Mouse (Mus musculus) myocyte (in vitro differentiated cells): ENCODE data around the gene Gm45623. TPM values are rescaled to one million over a fixed set of nuclear protein-coding genes. Genes with fewer than 3 reads are reported as not detected.

ENCODE experiments used
- H3K27me3 ChIP-seq: one replicate; pipeline ENCODE4 v1.6.1; 2011; ENCODE audit not compliant: control insufficient read depth, insufficient read depth, insufficient read length
- H3K36me3 ChIP-seq: one replicate; pipeline ENCODE4 v1.6.1; 2011; ENCODE audit not compliant: control insufficient read depth, insufficient read depth
- H3K4me2 ChIP-seq: one replicate; pipeline ENCODE4 v1.6.1; 2011; ENCODE audit warnings: low read depth, control low read depth
- H3K4me3 ChIP-seq: one replicate; pipeline ENCODE4 v1.5.1; 2011; ENCODE audit warnings: mild to moderate bottlenecking, control low read depth, moderate library complexity
- H3K79me2 ChIP-seq: one replicate; pipeline ENCODE4 v1.6.1; 2011; ENCODE audit not compliant: control insufficient read depth, insufficient read depth
- H3ac ChIP-seq: one replicate; pipeline ENCODE4 v1.6.1; 2011; ENCODE audit not compliant: control insufficient read depth, insufficient read length
- CEBPB ChIP-seq: IDR thresholded peaks from 2 replicates; pipeline ENCODE4 v1.6.1; 2011; ENCODE audit warnings: mild to moderate bottlenecking, moderate library complexity; ENCODE audit not compliant: poor library complexity, insufficient read depth, severe bottlenecking
- E2F4 ChIP-seq: IDR thresholded peaks from one replicate; pipeline ENCODE4 v1.6.1; 2011; ENCODE audit warnings: mild to moderate bottlenecking, control low read depth, moderate library complexity; ENCODE audit not compliant: insufficient read depth
- MAX ChIP-seq: IDR thresholded peaks from one replicate; pipeline ENCODE4 v1.6.1; 2011; ENCODE audit warnings: low read depth, mild to moderate bottlenecking, control low read depth
- MYOD1 ChIP-seq, 3 experiments: IDR thresholded peaks; one replicate each; pipeline ENCODE4 v1.6.1; 2011; ENCODE audit warnings: control low read depth in 2 of 3, low read depth in 2 of 3, mild to moderate bottlenecking in 2 of 3, moderate library complexity in 1 of 3; ENCODE audit not compliant: insufficient read length in 2 of 3, control insufficient read depth in 1 of 3
- MYOG ChIP-seq, 3 experiments: IDR thresholded peaks; one replicate each; pipeline ENCODE4 v1.6.1; 2011; ENCODE audit warnings: control low read depth in 2 of 3, low read depth in 2 of 3, mild to moderate bottlenecking in 2 of 3; ENCODE audit not compliant: insufficient read length in 2 of 3, control insufficient read depth in 1 of 3, insufficient read depth in 1 of 3
- POLR2A ChIP-seq: IDR thresholded peaks from one replicate; pipeline ENCODE4 v1.6.1; 2011; ENCODE audit warnings: low read depth, mild to moderate bottlenecking, control low read depth, moderate library complexity; ENCODE audit not compliant: insufficient read length
- POLR2AphosphoS2 ChIP-seq: IDR thresholded peaks from one replicate; pipeline ENCODE4 v1.6.1; 2011; ENCODE audit warnings: low read depth, control low read depth; ENCODE audit not compliant: insufficient read length
- REST ChIP-seq: IDR thresholded peaks from one replicate; pipeline ENCODE4 v1.6.1; 2011; ENCODE audit warnings: mild to moderate bottlenecking, control low read depth, moderate library complexity; ENCODE audit not compliant: insufficient read depth, insufficient read length
- SRF ChIP-seq: IDR thresholded peaks from one replicate; pipeline ENCODE4 v1.6.1; 2011; ENCODE audit warnings: low read depth; ENCODE audit not compliant: control insufficient read depth, insufficient read length
- TCF12 ChIP-seq: IDR thresholded peaks from one replicate; pipeline ENCODE4 v1.6.1; 2011; ENCODE audit warnings: mild to moderate bottlenecking, control low read depth; ENCODE audit not compliant: poor library complexity, insufficient read depth, severe bottlenecking
- TCF3 ChIP-seq: IDR thresholded peaks from one replicate; pipeline ENCODE4 v1.6.1; 2011; ENCODE audit warnings: low read depth, control low read depth; ENCODE audit not compliant: insufficient read length
- USF1 ChIP-seq: IDR thresholded peaks from one replicate; pipeline ENCODE4 v1.6.1; 2011; ENCODE audit warnings: low read depth, mild to moderate bottlenecking, control low read depth, moderate library complexity
- polyA plus RNA-seq: library from polyadenylated mRNA; unstranded; fragments of >200 nt; fragmentation: generic; extraction: Trizol; gene quantifications from one replicate; pipeline ENCODE4 v1.2.1, GENCODE M21; 2012; ENCODE audit warnings: missing spikeins

Gm45623 gene
- not detected for polyA plus RNA-seq

DNA sequence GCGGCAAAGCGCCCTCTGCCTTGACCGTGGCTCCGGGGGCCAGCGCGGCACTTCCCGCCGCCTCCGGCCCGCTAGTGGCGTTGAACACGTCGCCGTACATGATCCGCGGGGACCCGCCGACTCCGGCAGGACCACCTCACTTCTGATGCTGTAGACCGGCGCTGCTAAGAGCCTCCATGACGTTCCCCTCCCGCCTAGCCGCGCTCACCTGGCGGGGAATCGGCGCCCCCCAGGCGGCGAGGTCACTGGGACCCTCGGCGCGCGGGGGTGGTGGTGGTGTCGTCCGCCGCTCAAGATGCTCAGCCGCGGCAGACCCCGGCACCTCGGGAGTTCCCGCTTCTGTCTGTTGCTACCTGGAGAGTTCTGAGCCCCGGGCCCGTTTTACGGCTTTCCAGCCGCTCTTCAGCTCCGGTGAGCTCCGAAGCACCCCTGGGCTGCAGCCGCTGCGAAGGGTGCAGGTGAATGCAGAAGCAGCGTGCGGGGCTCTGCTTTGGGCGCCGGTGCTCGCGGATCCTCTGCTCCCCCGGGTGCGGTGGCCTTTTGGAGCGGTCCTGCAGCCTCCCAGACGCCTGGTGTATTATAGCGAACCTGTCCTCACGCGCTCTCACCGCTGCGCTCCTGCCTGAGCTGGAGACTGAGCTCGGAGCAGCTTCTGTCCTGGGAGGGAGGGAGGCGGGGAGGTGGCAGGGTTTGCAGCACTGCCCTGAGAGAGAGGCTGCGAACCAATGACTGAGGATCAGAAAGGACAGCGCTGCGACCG is at the start of gene Gm45623:
Gene Gm45623 (minus strand): TSS at position 636 of the 760 bp plus-strand sequence.
- H3K36me3 ChIP-seq, result no peaks in the 10 kb centered on the region
- H3K4me3 ChIP-seq, result no peak within 1 kb of the TSS
- no peaks in the 10 kb centered on the region for H3K79me2 ChIP-seq
- H3K27me3 ChIP-seq, result no peaks in the 10 kb centered on the region
- no peak within 1 kb of the TSS for H3ac ChIP-seq
- TF ChIP-seq MAX, result no peak
- no peak for TF ChIP-seq SRF
- no peak for TF ChIP-seq TCF12
- H3K4me2 ChIP-seq, result no peak within 1 kb of the TSS

DNA sequence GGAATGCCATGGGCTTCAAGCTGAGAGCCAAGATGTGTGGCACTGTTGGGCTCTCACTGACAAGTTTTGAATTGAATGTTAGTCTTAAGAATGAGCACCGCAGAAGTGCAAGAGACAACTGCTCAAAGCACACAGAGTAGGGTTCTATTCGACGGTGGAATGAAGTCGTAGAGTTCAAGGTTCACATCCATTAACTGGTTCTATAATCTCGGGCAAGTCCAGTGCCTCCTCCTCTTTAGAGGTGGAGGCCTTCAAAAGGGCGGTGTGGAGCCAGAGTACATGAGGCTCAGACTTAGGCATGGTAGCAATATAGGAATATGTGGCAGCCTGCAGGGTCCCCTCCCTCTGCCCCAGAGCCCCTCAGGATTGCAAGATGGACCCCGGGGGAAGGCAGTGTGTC is 43.8 kb upstream of the Gm45623 start:
- Histone ChIP-seq H3ac (no peak overlapping the region), H3K4me3 (no peak overlapping the region), H3K4me2 (no peak overlapping the region), H3K27me3 (peaks cover 22% of the 10 kb centered on the region), H3K36me3 (no peaks in the 10 kb centered on the region), H3K79me2 (no peaks in the 10 kb centered on the region)
- TF ChIP-seq POLR2A (no peak), TCF3 (no peak), MAX (no peak), CEBPB (no peak), E2F4 (no peak), TCF12 (no peak), SRF (no peak), POLR2AphosphoS2 (no peak), MYOG (IDR thresholded peaks at IDR 0.05; ENCODE audit: control insufficient read depth in 1 of 3, insufficient read depth in 1 of 3, insufficient read length in 2 of 3, low read depth in 2 of 3) (no peak)

GRCm38 (mm10) chr13:56795501-56795900 is 41.9 kb upstream of the Gm45623 start:
- H3K79me2 ChIP-seq, result no peaks in the 10 kb centered on the region
- no peak overlapping the region for H3K4me3 ChIP-seq
- H3K27me3 ChIP-seq, result peaks cover 22% of the 10 kb centered on the region
- H3ac ChIP-seq, result no peak overlapping the region
- H3K36me3 ChIP-seq, result no peaks in the 10 kb centered on the region
- TF ChIP-seq POLR2AphosphoS2 (no peak), SRF (no peak), USF1 (no peak), MYOG (IDR thresholded peaks at IDR 0.05; ENCODE audit: control insufficient read depth in 1 of 3, insufficient read depth in 1 of 3, insufficient read length in 2 of 3, low read depth in 2 of 3) (no peak)
- H3K4me2 ChIP-seq, result no peak overlapping the region

DNA sequence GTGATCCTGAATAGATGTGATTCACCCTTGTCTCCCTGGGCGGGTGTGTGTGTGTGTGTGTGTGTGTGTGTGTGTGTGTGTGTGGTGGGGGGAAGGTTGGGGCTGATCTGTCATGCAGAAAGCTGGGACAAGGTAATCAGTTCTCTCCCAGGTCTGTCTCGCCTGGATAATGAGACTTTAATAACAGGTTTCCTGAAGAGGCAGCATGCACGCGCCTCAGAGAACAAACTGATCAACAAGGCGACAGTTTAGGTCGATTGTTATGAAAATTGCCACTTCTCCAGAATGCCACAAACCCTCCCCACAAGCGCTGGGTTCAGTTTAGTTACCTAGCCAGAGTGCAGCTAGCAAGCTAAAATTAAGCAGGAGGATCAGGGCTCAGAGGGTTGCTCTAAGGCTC is 40.8 kb upstream of the Gm45623 start:
- Histone ChIP-seq H3K4me2 (no peak overlapping the region), H3K79me2 (no peaks in the 10 kb centered on the region), H3K27me3 (peaks cover 22% of the 10 kb centered on the region), H3ac (no peak overlapping the region), H3K4me3 (no peak overlapping the region), H3K36me3 (no peaks in the 10 kb centered on the region)
- TF ChIP-seq USF1, result no peak
- no peak for TF ChIP-seq POLR2A
- no peak for TF ChIP-seq TCF12
- no peak for TF ChIP-seq POLR2AphosphoS2
- no peak for TF ChIP-seq CEBPB
- no peak for TF ChIP-seq MYOG (IDR thresholded peaks at IDR 0.05; ENCODE audit: control insufficient read depth in 1 of 3, insufficient read depth in 1 of 3, insufficient read length in 2 of 3, low read depth in 2 of 3)
- TF ChIP-seq REST, result no peak

DNA sequence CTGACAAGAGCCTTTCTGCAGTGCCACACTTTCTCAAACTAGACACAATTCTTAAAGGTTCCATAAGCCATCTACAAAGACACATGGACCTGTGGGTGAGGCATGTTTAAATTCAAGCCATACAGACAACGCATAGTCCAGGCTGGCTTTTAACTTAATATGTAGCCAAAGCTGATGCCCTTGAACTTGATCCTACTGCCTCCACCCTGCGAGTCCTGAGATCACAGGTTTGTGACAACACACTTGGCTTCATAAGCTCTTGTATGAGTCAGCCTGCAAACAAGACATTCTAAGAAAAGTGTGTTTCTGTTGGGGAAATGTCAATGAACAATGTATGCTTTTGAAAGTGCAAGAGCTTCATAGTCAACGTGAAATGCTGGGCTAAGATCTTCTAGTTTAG is 39.2 kb upstream of the Gm45623 start:
- no peak overlapping the region for H3K4me3 ChIP-seq
- peaks cover 22% of the 10 kb centered on the region for H3K27me3 ChIP-seq
- no peaks in the 10 kb centered on the region for H3K36me3 ChIP-seq
- TF ChIP-seq TCF12, result no peak
- TF ChIP-seq REST, result no peak
- no peak overlapping the region for H3ac ChIP-seq
- H3K79me2 ChIP-seq, result no peaks in the 10 kb centered on the region
- H3K4me2 ChIP-seq, result no peak overlapping the region

DNA sequence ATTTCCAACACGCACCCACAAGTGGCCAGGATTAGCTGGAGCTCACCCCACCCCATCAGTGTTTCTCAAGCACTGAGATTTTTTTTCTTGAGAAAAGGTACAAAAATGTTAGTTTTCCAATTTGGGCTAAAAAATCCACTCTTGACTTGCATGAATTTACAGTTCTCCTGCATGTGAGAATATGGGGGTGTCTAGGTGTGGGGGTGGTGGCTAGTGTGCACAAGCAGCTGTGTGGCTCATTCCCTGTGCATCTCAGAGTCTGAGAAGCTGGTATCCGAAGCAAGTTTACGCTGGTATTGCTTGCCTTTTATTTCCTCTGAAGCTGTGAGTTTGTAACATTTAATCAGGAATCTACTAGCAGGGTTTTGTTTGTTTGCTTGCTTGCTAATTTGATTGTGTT is 37.1 kb upstream of the Gm45623 start:
- Histone ChIP-seq H3ac (no peak overlapping the region), H3K27me3 (peaks cover 16% of the 10 kb centered on the region), H3K4me3 (no peak overlapping the region), H3K4me2 (no peak overlapping the region), H3K79me2 (no peaks in the 10 kb centered on the region), H3K36me3 (no peaks in the 10 kb centered on the region)
- TF ChIP-seq E2F4, result no peak
- TF ChIP-seq CEBPB, result no peak
- no peak for TF ChIP-seq POLR2A
- no peak for TF ChIP-seq USF1
- TF ChIP-seq TCF3, result no peak
- no peak for TF ChIP-seq REST
- TF ChIP-seq POLR2AphosphoS2, result no peak
- TF ChIP-seq SRF, result no peak
- no peak for TF ChIP-seq MYOG (IDR thresholded peaks at IDR 0.05; ENCODE audit: control insufficient read depth in 1 of 3, insufficient read depth in 1 of 3, insufficient read length in 2 of 3, low read depth in 2 of 3)
- TF ChIP-seq TCF12, result no peak
- no peak for TF ChIP-seq MAX
- no peak for TF ChIP-seq MYOD1 (IDR thresholded peaks at IDR 0.05; ENCODE audit: control insufficient read depth in 1 of 3, insufficient read length in 2 of 3, low read depth in 2 of 3)
